Mouse (Mus musculus) heart, embryonic 15.5 days (tissue): ENCODE measurements at regions not wholly inside any gene's neighbourhood (a gene's known extent, or its start where the extent isn't known, plus 50 kb on each side); places are given as distances from the start of the nearest gene placed in this dataset.

Experiments used
- ATAC-seq: fragments of 200-750 bp; cut with Nextera tagmentation; replicated peaks from 2 replicates; pipeline ENCODE4 v1.8.0; 2017; ENCODE audit warnings: low read depth, moderate TSS enrichment; ENCODE audit not compliant: insufficient number of reproducible peaks, insufficient read depth, low FRiP score
- H3K27ac ChIP-seq: fragments of 300-500 bp; sonication (generic); 2 replicates; pipeline ENCODE4 v1.5.1; 2015; ENCODE audit warnings: mild to moderate bottlenecking, inconsistent platforms
- H3K27me3 ChIP-seq: fragments of 300-500 bp; sonication (generic); 2 replicates; pipeline ENCODE4 v1.6.1; 2015; ENCODE audit warnings: inconsistent platforms
- H3K36me3 ChIP-seq: fragments of 300-500 bp; sonication (generic); 2 replicates; pipeline ENCODE4 v1.6.1; 2015; ENCODE audit warnings: mild to moderate bottlenecking, inconsistent platforms
- H3K4me1 ChIP-seq: fragments of 300-500 bp; sonication (generic); replicated peaks from 2 replicates; pipeline ENCODE4 v1.6.1; 2015; ENCODE audit warnings: inconsistent platforms
- H3K4me2 ChIP-seq: fragments of 300-500 bp; sonication (generic); 2 replicates; pipeline ENCODE4 v1.6.1; 2015; ENCODE audit warnings: inconsistent platforms, mild to moderate bottlenecking, moderate library complexity
- H3K4me3 ChIP-seq: fragments of 300-500 bp; sonication (generic); 2 replicates; pipeline ENCODE4 v1.5.1; 2015; ENCODE audit warnings: mild to moderate bottlenecking, inconsistent platforms
- H3K9ac ChIP-seq: fragments of 300-500 bp; sonication (generic); 2 replicates; pipeline ENCODE4 v1.6.1; 2015; ENCODE audit warnings: mild to moderate bottlenecking, inconsistent platforms
- H3K9me3 ChIP-seq: fragments of 300-500 bp; sonication (generic); replicated peaks from 2 replicates; pipeline ENCODE4 v1.6.1; 2016; ENCODE audit warnings: inconsistent platforms
- WGBS: fragments of 180-500 bp; shearing (Covaris S2); methylation state at CpG from one replicate; pipeline ENCODE4 v1.1.7; 2015; ENCODE audit warnings: mixed read lengths; 5-methylcytosine and 5-hydroxymethylcytosine counted together

GRCm38 (mm10) chr13:70012123-70012522 lies 209.9 kb downstream of the Med10 start:
- Histone ChIP-seq H3K4me1 (no peaks in the 10 kb centered on the region), H3K27ac (no peak overlapping the region), H3K27me3 (no peaks in the 10 kb centered on the region), H3K9ac (no peak overlapping the region), H3K36me3 (no peaks in the 10 kb centered on the region), H3K4me3 (no peak overlapping the region), H3K4me2 (no peak overlapping the region), H3K9me3 (no peaks in the 10 kb centered on the region)
- WGBS: 44% methylated on average over 3 of the region's 3 CpGs
- ATAC-seq: no peak

DNA sequence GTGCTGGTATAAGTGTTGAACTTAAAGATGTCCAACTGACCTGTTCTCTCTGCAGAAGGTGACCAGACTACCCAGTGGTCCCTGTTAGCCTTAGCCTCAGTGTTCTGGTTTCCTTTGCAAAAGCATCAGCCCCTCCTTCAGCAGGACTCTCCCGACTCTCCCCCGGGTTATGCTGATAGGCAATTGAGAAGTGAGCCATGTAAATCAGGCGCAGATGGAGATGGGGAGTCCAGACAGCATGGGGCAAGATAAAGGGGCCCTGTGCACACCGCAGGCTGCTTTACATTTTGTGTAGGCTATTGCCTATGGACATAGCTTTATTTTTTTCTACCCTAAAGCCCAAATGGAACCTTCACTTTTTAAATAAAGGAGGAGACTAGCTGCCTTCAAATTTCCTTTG lies 213.0 kb downstream of the Med10 start:
- Histone ChIP-seq H3K9ac (no peak overlapping the region), H3K27me3 (no peaks in the 10 kb centered on the region), H3K4me2 (no peak overlapping the region), H3K27ac (no peak overlapping the region), H3K36me3 (no peaks in the 10 kb centered on the region), H3K9me3 (no peaks in the 10 kb centered on the region), H3K4me3 (no peak overlapping the region), H3K4me1 (no peaks in the 10 kb centered on the region)
- WGBS: 41% methylated on average over 4 of the region's 4 CpGs
- no peak for ATAC-seq

- Histone ChIP-seq H3K4me2 (no peak overlapping the region), H3K27me3 (no peaks in the 10 kb centered on the region), H3K4me1 (no peaks in the 10 kb centered on the region), H3K9ac (no peak overlapping the region), H3K36me3 (no peaks in the 10 kb centered on the region), H3K27ac (no peak overlapping the region), H3K9me3 (no peaks in the 10 kb centered on the region), H3K4me3 (no peak overlapping the region)
- WGBS: 73% methylated on average over 5 of the region's 5 CpGs
- no peak for ATAC-seq
These were observed 215.3 kb downstream of the Med10 start for GRCm38 (mm10) chr13:70017535-70017934.

DNA sequence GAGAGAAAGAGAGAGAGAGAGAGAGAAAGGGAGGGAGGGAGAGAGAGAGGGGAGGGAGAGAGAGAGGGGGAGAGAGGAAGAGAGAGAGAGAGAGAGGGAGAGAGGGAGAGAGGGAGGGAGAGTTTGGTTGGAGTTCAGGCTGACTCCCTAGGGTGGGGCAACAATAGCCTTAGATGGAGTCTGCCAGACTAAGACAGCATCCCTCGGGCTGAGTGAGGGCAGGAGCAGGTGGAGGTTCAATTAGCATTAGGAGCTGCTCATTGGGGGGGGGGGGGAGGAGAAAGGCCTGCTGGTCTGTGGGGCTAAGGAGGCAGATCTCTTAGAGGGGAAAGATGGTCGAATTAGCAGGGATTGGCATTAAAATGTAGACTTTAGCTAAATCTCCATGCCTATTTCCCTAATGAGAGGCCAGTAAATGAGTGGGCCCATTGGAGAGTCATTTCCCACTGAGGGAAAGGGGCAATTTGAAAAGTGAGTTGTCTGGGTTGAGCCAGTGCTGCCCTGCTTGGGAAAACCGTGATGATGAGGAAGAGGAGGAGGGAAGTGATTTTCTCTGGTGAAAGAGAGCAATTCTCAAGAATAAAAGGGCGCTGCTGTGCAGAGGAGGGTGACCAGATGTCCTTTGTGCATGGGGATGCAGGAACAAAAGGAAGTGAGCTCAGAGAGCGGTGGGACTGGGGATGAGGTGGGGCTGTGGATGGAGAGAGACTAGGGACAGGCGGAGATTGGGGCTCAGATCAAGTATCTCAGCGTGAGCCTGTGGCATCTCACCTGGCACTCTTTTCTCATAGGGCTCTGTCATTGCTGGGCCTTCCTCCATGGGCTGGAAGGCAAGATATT lies 218.0 kb downstream of the Med10 start:
- no peaks in the 10 kb centered on the region for H3K27me3 ChIP-seq
- H3K9ac ChIP-seq: no peak overlapping the region
- H3K4me2 ChIP-seq: no peak overlapping the region
- WGBS: 41% methylated on average over 7 of the region's 7 CpGs
- H3K36me3 ChIP-seq: no peaks in the 10 kb centered on the region
- H3K4me1 ChIP-seq: no peaks in the 10 kb centered on the region
- H3K4me3 ChIP-seq: no peak overlapping the region
- no peak for ATAC-seq
- H3K9me3 ChIP-seq: no peaks in the 10 kb centered on the region
- no peak overlapping the region for H3K27ac ChIP-seq

DNA sequence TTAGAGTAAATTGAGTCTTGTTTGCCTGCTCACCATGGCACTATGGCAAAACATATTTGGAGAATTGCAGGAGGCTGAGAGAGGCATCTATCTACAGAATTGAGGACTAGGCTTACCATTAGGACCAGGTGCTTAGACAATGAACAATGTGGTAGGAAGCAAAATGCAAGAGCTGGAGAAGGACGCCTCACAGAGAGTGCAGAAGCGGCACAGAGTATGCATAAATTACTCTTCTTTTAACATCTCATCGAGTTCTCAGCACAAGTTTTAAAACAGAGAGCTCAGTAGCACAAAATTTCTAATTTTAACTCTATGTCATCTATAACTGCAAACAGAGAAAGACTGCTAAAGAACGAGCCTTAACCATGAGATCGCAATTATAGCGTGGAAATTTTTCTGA lies 231.1 kb downstream of the Med10 start:
- H3K4me1 ChIP-seq: no peaks in the 10 kb centered on the region
- no peaks in the 10 kb centered on the region for H3K27me3 ChIP-seq
- H3K4me3 ChIP-seq: no peak overlapping the region
- H3K9me3 ChIP-seq: no peaks in the 10 kb centered on the region
- H3K27ac ChIP-seq: no peak overlapping the region
- H3K9ac ChIP-seq: no peak overlapping the region
- H3K36me3 ChIP-seq: no peaks in the 10 kb centered on the region
- H3K4me2 ChIP-seq: no peak overlapping the region
- ATAC-seq: no peak
- 81% methylated on average over 6 of the region's 6 CpGs for WGBS

GRCm38 (mm10) chr13:70033763-70034162 lies 231.6 kb downstream of the Med10 start:
- Histone ChIP-seq H3K27me3 (no peaks in the 10 kb centered on the region), H3K27ac (no peak overlapping the region), H3K9me3 (no peaks in the 10 kb centered on the region), H3K4me3 (no peak overlapping the region), H3K9ac (no peak overlapping the region), H3K36me3 (no peaks in the 10 kb centered on the region), H3K4me2 (no peak overlapping the region), H3K4me1 (no peaks in the 10 kb centered on the region)
- ATAC-seq: no peak
- WGBS: 70% methylated on average over 4 of the region's 4 CpGs

GRCm38 (mm10) chr13:70037985-70038667 lies 235.9 kb downstream of the Med10 start:
- H3K9ac ChIP-seq: no peak overlapping the region
- ATAC-seq: no peak
- no peaks in the 10 kb centered on the region for H3K4me1 ChIP-seq
- H3K27ac ChIP-seq: no peak overlapping the region
- no peaks in the 10 kb centered on the region for H3K27me3 ChIP-seq
- H3K36me3 ChIP-seq: no peaks in the 10 kb centered on the region
- H3K9me3 ChIP-seq: no peaks in the 10 kb centered on the region
- no peak overlapping the region for H3K4me3 ChIP-seq
- WGBS: 56% methylated on average over 11 of the region's 11 CpGs
- H3K4me2 ChIP-seq: no peak overlapping the region

- no peak overlapping the region for H3K4me3 ChIP-seq
- no peak overlapping the region for H3K9ac ChIP-seq
These were observed 255.7 kb downstream of the Med10 start for GRCm38 (mm10) chr13:70057920-70058319.

DNA sequence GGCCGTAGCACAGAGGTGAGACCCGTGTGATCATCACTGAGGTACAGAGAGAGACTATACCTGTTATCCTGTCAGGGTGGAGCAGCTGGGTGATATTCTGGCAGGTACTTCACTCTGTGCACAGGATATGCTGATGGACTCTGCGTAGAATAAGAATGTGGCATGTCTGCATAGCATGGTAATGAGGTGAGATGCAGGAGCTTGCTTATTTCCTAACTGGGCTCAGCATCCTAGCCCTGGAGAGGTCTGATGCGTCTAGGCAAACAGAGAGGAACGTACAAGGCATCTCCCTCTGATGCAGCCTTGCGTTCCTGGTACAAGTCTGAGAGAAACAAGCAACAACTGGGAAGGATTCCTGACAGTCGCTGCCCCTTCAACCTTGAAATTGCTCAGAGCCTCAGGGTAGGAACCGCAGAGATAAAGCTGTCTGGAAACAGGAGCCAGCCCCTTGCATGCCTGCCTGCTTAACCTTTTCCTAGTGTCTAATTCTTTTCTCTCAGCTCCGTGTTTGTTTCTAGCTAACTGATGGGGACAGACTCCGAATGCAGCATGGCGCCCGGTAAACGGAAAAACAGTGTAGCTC lies 259.3 kb downstream of the Med10 start:
- no peaks in the 10 kb centered on the region for H3K27me3 ChIP-seq
- H3K9ac ChIP-seq: no peak overlapping the region
- H3K9me3 ChIP-seq: no peaks in the 10 kb centered on the region
- no peak overlapping the region for H3K4me3 ChIP-seq
- no peak overlapping the region for H3K4me2 ChIP-seq
- H3K4me1 ChIP-seq: no peaks in the 10 kb centered on the region
- WGBS: 65% methylated on average over 13 of the region's 13 CpGs
- ATAC-seq: no peak
- no peaks in the 10 kb centered on the region for H3K36me3 ChIP-seq
- H3K27ac ChIP-seq: no peak overlapping the region

More at GRCm38 (mm10) chr13:70057920-70058319, 255.7 kb downstream of the Med10 start:
- H3K9me3 ChIP-seq: no peaks in the 10 kb centered on the region
- no peaks in the 10 kb centered on the region for H3K27me3 ChIP-seq
- H3K4me1 ChIP-seq: no peaks in the 10 kb centered on the region
- ATAC-seq: no peak
- no peak overlapping the region for H3K27ac ChIP-seq
- H3K36me3 ChIP-seq: no peaks in the 10 kb centered on the region
- H3K4me2 ChIP-seq: no peak overlapping the region
- 69% methylated on average over 9 of the region's 9 CpGs for WGBS

GRCm38 (mm10) chr13:70073655-70074054 lies 271.5 kb downstream of the Med10 start:
- WGBS: 59% methylated on average over 6 of the region's 6 CpGs
- ATAC-seq: no peak
- H3K4me2 ChIP-seq: no peak overlapping the region

DNA sequence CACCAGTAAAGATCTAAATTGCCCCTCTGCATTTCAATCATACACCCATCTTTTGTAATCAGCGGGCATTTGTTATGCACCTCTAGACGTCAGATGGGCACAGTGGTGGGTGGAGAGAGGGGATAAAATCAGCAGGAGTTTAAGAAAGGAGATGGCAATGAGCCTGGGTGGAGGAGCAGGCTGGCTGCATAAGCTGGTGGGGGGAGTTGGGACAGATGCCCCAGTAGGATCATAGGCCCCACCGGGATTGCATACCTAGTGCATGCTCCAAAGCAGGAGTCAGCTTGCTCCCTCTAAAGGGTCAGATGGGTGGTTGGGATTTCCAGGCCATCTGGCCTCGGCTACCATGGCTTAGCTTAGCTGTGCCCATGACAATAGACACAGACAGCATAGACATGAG lies 273.2 kb downstream of the Med10 start:
- WGBS: 81% methylated on average over 4 of the region's 4 CpGs
- Histone ChIP-seq H3K4me1 (no peaks in the 10 kb centered on the region; the same call in 1 of the 2 replicates), H3K27ac (no peak overlapping the region), H3K4me3 (no peak overlapping the region), H3K9ac (no peak overlapping the region), H3K36me3 (no peaks in the 10 kb centered on the region), H3K4me2 (no peak overlapping the region), H3K27me3 (no peaks in the 10 kb centered on the region), H3K9me3 (no peaks in the 10 kb centered on the region)
- no peak for ATAC-seq

More at GRCm38 (mm10) chr13:70073655-70074054, 271.5 kb downstream of the Med10 start:
- Histone ChIP-seq H3K9ac (no peak overlapping the region), H3K9me3 (no peaks in the 10 kb centered on the region), H3K27me3 (no peaks in the 10 kb centered on the region), H3K4me1 (no peaks in the 10 kb centered on the region; the same call in 1 of the 2 replicates), H3K4me3 (no peak overlapping the region), H3K36me3 (no peaks in the 10 kb centered on the region), H3K27ac (no peak overlapping the region)
